Mouse (Mus musculus) MEL (cell line): ENCODE measurements around the gene Sned1. TPM values are rescaled to one million over a fixed set of nuclear protein-coding genes. Genes with fewer than 3 reads are reported as not detected.

Source experiments
- DNase-seq: peaks from one replicate; pipeline ENCODE4 v3.0.0; 2011; ENCODE audit warnings: low read depth, low spot score
- H3K27ac ChIP-seq: 2 replicates; pipeline ENCODE4 v1.5.1; 2012; ENCODE audit warnings: low read depth, mild to moderate bottlenecking, control low read depth, low read length, moderate library complexity; ENCODE audit not compliant: control insufficient read depth
- H3K27me3 ChIP-seq, 2 experiments: fragments of 150-350 bp in 1 of 2; sonication (generic) in 1 of 2; 2 replicates each; pipeline ENCODE4 v1.6.1; 2012; ENCODE audit warnings: low read length in 2 of 2, mild to moderate bottlenecking in 2 of 2, improper control_type of control experiment in 1 of 2, moderate library complexity in 1 of 2; ENCODE audit not compliant: insufficient read depth in 2 of 2, control insufficient read depth in 1 of 2
- H3K36me3 ChIP-seq, 2 experiments: 2 replicates each; pipeline ENCODE4 v1.6.1; 2012 to 2014; ENCODE audit warnings: low read length in 2 of 2, improper control_type of control experiment in 1 of 2, inconsistent platforms in 1 of 2, mild to moderate bottlenecking in 1 of 2; ENCODE audit not compliant: insufficient read depth in 2 of 2, control insufficient read depth in 1 of 2
- H3K4me1 ChIP-seq, 2 experiments: fragments of 150-350 bp in 1 of 2; sonication (generic) in 1 of 2; 2 replicates each; pipeline ENCODE4 v1.6.1; 2012; ENCODE audit warnings: low read length in 2 of 2, improper control_type of control experiment in 1 of 2, mild to moderate bottlenecking in 1 of 2; ENCODE audit not compliant: insufficient read depth in 2 of 2, control insufficient read depth in 1 of 2
- H3K4me3 ChIP-seq, 2 experiments: fragments of 150-350 bp in 1 of 2; sonication (generic) in 1 of 2; 2 replicates each; pipeline ENCODE4 v1.5.1; 2012; ENCODE audit warnings: low read depth in 2 of 2, low read length in 2 of 2, mild to moderate bottlenecking in 2 of 2, moderate library complexity in 2 of 2, control low read depth in 1 of 2, improper control_type of control experiment in 1 of 2; ENCODE audit not compliant: control insufficient read depth in 1 of 2, insufficient read depth in 1 of 2
- H3K79me2 ChIP-seq: 2 replicates; pipeline ENCODE4 v1.6.1; 2012; ENCODE audit warnings: mild to moderate bottlenecking, low read length, moderate library complexity; ENCODE audit not compliant: control insufficient read depth, poor library complexity, insufficient read depth
- H3K9ac ChIP-seq: 2 replicates; pipeline ENCODE4 v1.6.1; 2012; ENCODE audit warnings: low read depth, mild to moderate bottlenecking, control low read depth, low read length, moderate library complexity; ENCODE audit not compliant: control insufficient read depth, poor library complexity, severe bottlenecking
- H3K9me3 ChIP-seq: fragments of 150-350 bp; sonication (generic); replicated peaks from 2 replicates; pipeline ENCODE4 v1.6.1; 2012; ENCODE audit warnings: mild to moderate bottlenecking, low read length, improper control_type of control experiment, moderate library complexity; ENCODE audit not compliant: insufficient read depth
- BHLHE40 ChIP-seq: IDR thresholded peaks from 2 replicates; pipeline ENCODE4 v1.6.1; 2012; ENCODE audit warnings: low read depth, mild to moderate bottlenecking, inconsistent platforms, low read length, improper control_type of control experiment, borderline replicate concordance
- CHD1 ChIP-seq: IDR thresholded peaks from 2 replicates; pipeline ENCODE4 v1.6.1; 2012; ENCODE audit warnings: low read depth, mild to moderate bottlenecking, inconsistent platforms, low read length, improper control_type of control experiment
- CHD2 ChIP-seq: IDR thresholded peaks from 2 replicates; pipeline ENCODE4 v1.6.1; 2011; ENCODE audit warnings: low read length, improper control_type of control experiment
- E2F4 ChIP-seq: IDR thresholded peaks from 2 replicates; pipeline ENCODE4 v1.6.1; 2011; ENCODE audit warnings: low read depth, low read length, improper control_type of control experiment, borderline replicate concordance
- ELF1 ChIP-seq: IDR thresholded peaks from 2 replicates; pipeline ENCODE4 v1.6.1; 2014; ENCODE audit warnings: low read depth, mild to moderate bottlenecking, inconsistent platforms, low read length, improper control_type of control experiment, moderate library complexity
- EP300 ChIP-seq, 2 experiments: IDR thresholded peaks; 2 replicates each; pipeline ENCODE4 v1.6.1; 2011; ENCODE audit warnings: improper control_type of control experiment in 2 of 2, low read length in 2 of 2, low read depth in 1 of 2, mild to moderate bottlenecking in 1 of 2
- GABPA ChIP-seq: IDR thresholded peaks from 2 replicates; pipeline ENCODE4 v1.6.1; 2012; ENCODE audit warnings: low read depth, mild to moderate bottlenecking, inconsistent platforms, low read length, improper control_type of control experiment, moderate library complexity
- GATA1 ChIP-seq: IDR thresholded peaks from 2 replicates; pipeline ENCODE4 v1.6.1; 2011; ENCODE audit warnings: low read depth, low read length, improper control_type of control experiment
- HCFC1 ChIP-seq: IDR thresholded peaks from 2 replicates; pipeline ENCODE4 v1.6.1; 2012; ENCODE audit warnings: low read depth, mild to moderate bottlenecking, inconsistent platforms, low read length, improper control_type of control experiment, moderate library complexity
- JUND ChIP-seq: IDR thresholded peaks from 2 replicates; pipeline ENCODE4 v1.6.1; 2011; ENCODE audit warnings: low read depth, mild to moderate bottlenecking, improper control_type of control experiment, low read length
- KAT2A ChIP-seq: conservative IDR thresholded peaks from 2 replicates; pipeline ENCODE4 v1.6.1; 2012; ENCODE audit warnings: low read depth, low read length, improper control_type of control experiment, inconsistent platforms
- MAFK ChIP-seq: IDR thresholded peaks from 2 replicates; pipeline ENCODE4 v1.6.1; 2011; ENCODE audit warnings: low read depth, mild to moderate bottlenecking, low read length, improper control_type of control experiment, borderline replicate concordance
- MAZ ChIP-seq: IDR thresholded peaks from 2 replicates; pipeline ENCODE4 v1.6.1; 2012; ENCODE audit warnings: low read depth, mild to moderate bottlenecking, inconsistent platforms, low read length, improper control_type of control experiment
- MEF2A ChIP-seq: IDR thresholded peaks from 2 replicates; pipeline ENCODE4 v1.6.1; 2014; ENCODE audit warnings: low read depth, mild to moderate bottlenecking, inconsistent platforms, low read length, improper control_type of control experiment; ENCODE audit not compliant: poor library complexity, insufficient replicate concordance, severe bottlenecking; ENCODE audit errors: extremely low read depth
- MXI1 ChIP-seq: IDR thresholded peaks from 2 replicates; pipeline ENCODE4 v1.6.1; 2011; ENCODE audit warnings: mild to moderate bottlenecking, low read depth, low read length, improper control_type of control experiment
- MYB ChIP-seq: IDR thresholded peaks from 2 replicates; pipeline ENCODE4 v1.6.1; 2011; ENCODE audit warnings: mild to moderate bottlenecking, low read depth, low read length, improper control_type of control experiment
- NRF1 ChIP-seq: IDR thresholded peaks from 2 replicates; pipeline ENCODE4 v1.6.1; 2014; ENCODE audit warnings: low read depth, mild to moderate bottlenecking, inconsistent platforms, low read length, improper control_type of control experiment, moderate library complexity; ENCODE audit not compliant: poor library complexity, insufficient read depth, severe bottlenecking
- POLR2A ChIP-seq, 2 experiments: IDR thresholded peaks; 2 replicates each; pipeline ENCODE4 v1.6.1; 2011 to 2012; ENCODE audit warnings: low read length in 2 of 2, mild to moderate bottlenecking in 2 of 2, control low read depth in 1 of 2, improper control_type of control experiment in 1 of 2, low read depth in 1 of 2, moderate library complexity in 1 of 2; ENCODE audit not compliant: control insufficient read depth in 1 of 2, insufficient read depth in 1 of 2, poor library complexity in 1 of 2
- POLR2AphosphoS2 ChIP-seq: IDR thresholded peaks from 2 replicates; pipeline ENCODE4 v1.6.1; 2011; ENCODE audit warnings: low read length, improper control_type of control experiment
- SIN3A ChIP-seq: IDR thresholded peaks from 2 replicates; pipeline ENCODE4 v1.6.1; 2012; ENCODE audit warnings: low read length, improper control_type of control experiment, inconsistent platforms
- SMC3 ChIP-seq: IDR thresholded peaks from 2 replicates; pipeline ENCODE4 v1.6.1; 2011; ENCODE audit warnings: low read depth, low read length, improper control_type of control experiment
- TAL1 ChIP-seq: IDR thresholded peaks from 2 replicates; pipeline ENCODE4 v1.6.1; 2012; ENCODE audit warnings: mild to moderate bottlenecking, inconsistent platforms, low read length, moderate library complexity, mixed read lengths
- UBTF ChIP-seq: IDR thresholded peaks from 2 replicates; pipeline ENCODE4 v1.6.1; 2012; ENCODE audit warnings: low read depth, mild to moderate bottlenecking, inconsistent platforms, low read length, improper control_type of control experiment, moderate library complexity, borderline replicate concordance; ENCODE audit not compliant: insufficient read depth
- USF1 ChIP-seq: IDR thresholded peaks from 2 replicates; pipeline ENCODE4 v1.6.1; 2014; ENCODE audit warnings: low read depth, mild to moderate bottlenecking, inconsistent platforms, low read length, improper control_type of control experiment, moderate library complexity
- USF2 ChIP-seq, 2 experiments: IDR thresholded peaks; 2 replicates each; pipeline ENCODE4 v1.6.1; 2011 to 2012; ENCODE audit warnings: improper control_type of control experiment in 2 of 2, low read length in 2 of 2, borderline replicate concordance in 1 of 2, inconsistent platforms in 1 of 2, low read depth in 1 of 2, mild to moderate bottlenecking in 1 of 2; ENCODE audit not compliant: insufficient read depth in 1 of 2
- ZNF384 ChIP-seq: IDR thresholded peaks from 2 replicates; pipeline ENCODE4 v1.6.1; 2012; ENCODE audit warnings: low read depth, mild to moderate bottlenecking, inconsistent platforms, low read length, improper control_type of control experiment
- polyA plus RNA-seq, 2 experiments: library from polyadenylated mRNA; stranded (reverse) in 1 of 2; unstranded in 1 of 2; fragments of >175 nt in 1 of 2; fragments of >200 nt in 1 of 2; gene quantifications; 2 replicates each; pipeline versions ENCODE4 v1.2.1 to v1.2.4; 2012; ENCODE audit warnings: low replicate concordance in 2 of 2, low read depth in 1 of 2; ENCODE audit not compliant: insufficient read length in 2 of 2, insufficient read depth in 1 of 2, missing spikeins in 1 of 2
- total RNA-seq: library from RNA; depleted of rRNA; stranded (reverse); fragments of 300-350 nt; gene quantifications from 2 replicates; pipeline ENCODE4 v1.2.3, GENCODE M21; 2012

Sned1 gene
- total and polyA plus RNA-seq, 3 experiments = 0.12 to 0.13 TPM; not detected in 1

GRCm38 (mm10) chr1:93290956-93291355 is 55.3 kb downstream of the Sned1 start:
- peak; percentile 36 for DNase-seq
- Histone ChIP-seq H3K27ac (peak overlapping the region; percentile 25; the same call in 1 of the 2 replicates), H3K79me2 (no peaks in the 10 kb centered on the region), H3K36me3 (peaks cover 0 to 7% of the 10 kb centered on the region in 2 experiments; a peak in 2 of 4 replicates), H3K9ac (no peak overlapping the region), H3K27me3 (no peaks in the 10 kb centered on the region), H3K9me3 (no peaks in the 10 kb centered on the region), H3K4me1 (peaks cover 0 to 18% of the 10 kb centered on the region in 2 experiments; a peak in 2 of 4 replicates), H3K4me3 (no peak overlapping the region)
- TF ChIP-seq EP300 (IDR thresholded peaks at IDR 0.05; ENCODE audit: low read depth in 1 of 2, low read length in 2 of 2) = no peak
- TF ChIP-seq MEF2A = no peak
- no peak for TF ChIP-seq CHD1
- TF ChIP-seq UBTF = no peak

GRCm38 (mm10) chr1:93291591-93291990 is 56.0 kb downstream of the Sned1 start:
- H3K4me1 ChIP-seq = peaks cover 0 to 18% of the 10 kb centered on the region in 2 experiments; a peak in 2 of 4 replicates
- H3K4me3 ChIP-seq = no peak overlapping the region
- TF ChIP-seq SMC3 (no peak), NRF1 (no peak), POLR2A (IDR thresholded peaks at IDR 0.05; ENCODE audit: control insufficient read depth in 1 of 2, insufficient read depth in 1 of 2, low read depth in 1 of 2, low read length in 2 of 2, poor library complexity in 1 of 2) (no peak), ZNF384 (no peak), E2F4 (no peak), TAL1 (no peak), GATA1 (no peak), EP300 (IDR thresholded peaks at IDR 0.05; ENCODE audit: low read depth in 1 of 2, low read length in 2 of 2) (no peak), UBTF (no peak), SIN3A (no peak), POLR2AphosphoS2 (no peak)
- H3K36me3 ChIP-seq = peaks cover 0 to 7% of the 10 kb centered on the region in 2 experiments; a peak in 2 of 4 replicates
- H3K9me3 ChIP-seq = no peaks in the 10 kb centered on the region
- DNase-seq = no peak
- H3K9ac ChIP-seq = no peak overlapping the region
- H3K27ac ChIP-seq = no peak overlapping the region
- H3K79me2 ChIP-seq = no peaks in the 10 kb centered on the region
- no peaks in the 10 kb centered on the region for H3K27me3 ChIP-seq

GRCm38 (mm10) chr1:93292006-93292405 is 56.4 kb downstream of the Sned1 start:
- no peak for DNase-seq
- no peak overlapping the region for H3K27ac ChIP-seq
- H3K79me2 ChIP-seq = no peaks in the 10 kb centered on the region
- H3K4me1 ChIP-seq = peaks cover 0 to 18% of the 10 kb centered on the region in 2 experiments; a peak in 2 of 4 replicates
- H3K27me3 ChIP-seq = no peaks in the 10 kb centered on the region
- H3K9me3 ChIP-seq = no peaks in the 10 kb centered on the region
- no peak overlapping the region for H3K9ac ChIP-seq
- no peak overlapping the region for H3K4me3 ChIP-seq
- H3K36me3 ChIP-seq = peaks cover 0 to 7% of the 10 kb centered on the region in 2 experiments; a peak in 2 of 4 replicates
- TF ChIP-seq USF2 (IDR thresholded peaks at IDR 0.05; ENCODE audit: borderline replicate concordance in 1 of 2, insufficient read depth in 1 of 2, low read depth in 1 of 2, low read length in 2 of 2) = no peak
- no peak for TF ChIP-seq CHD2
- TF ChIP-seq MYB = no peak
- TF ChIP-seq KAT2A = no peak
- TF ChIP-seq MAZ = no peak
- no peak for TF ChIP-seq POLR2A (IDR thresholded peaks at IDR 0.05; ENCODE audit: control insufficient read depth in 1 of 2, insufficient read depth in 1 of 2, low read depth in 1 of 2, low read length in 2 of 2, poor library complexity in 1 of 2)
- no peak for TF ChIP-seq SMC3
- no peak for TF ChIP-seq USF1
- TF ChIP-seq MXI1 = no peak
- TF ChIP-seq NRF1 = no peak
- TF ChIP-seq JUND = no peak
- TF ChIP-seq ELF1 = no peak
- TF ChIP-seq MAFK = no peak
- no peak for TF ChIP-seq HCFC1
- TF ChIP-seq GABPA = no peak
- TF ChIP-seq BHLHE40 = no peak
